In genomic region chr3:96593374-96593773, GRCm38 (mm10) we compare ENCODE assay signal across 8 mouse cellular contexts. TPM values are rescaled to one million over a fixed set of nuclear protein-coding genes. Genes with fewer than 3 reads are reported as not detected.
DNase-seq lines count a peak whose midpoint lies in the region; ATAC-seq and TF ChIP-seq lines count a peak whose summit lies in the region.

No protein-coding gene starts in this region.

- H3K9me3 ChIP-seq in heart, embryonic 16.5 days (replicated peaks; ENCODE audit: control insufficient read depth, low read length) = no peaks in the 10 kb centered on the region
- no peaks in the 10 kb centered on the region for H3K9me3 ChIP-seq in neural tube, embryonic 13.5 days

- TF ChIP-seq CTCF in liver, adult 2 months (IDR thresholded peaks at IDR 0.05; ENCODE audit: low read depth, low read length) = no peak

- no peaks in the 10 kb centered on the region; the same call in 1 of the 2 replicates for H3K79me2 ChIP-seq in liver, adult 2 months (ENCODE audit: control insufficient read depth, insufficient read depth, low read length)

- ATAC-seq in heart, embryonic 16.5 days (replicated peaks; ENCODE audit: extremely low read depth, insufficient read depth, low FRiP score) = no peak
- no peak for ATAC-seq in neural tube, embryonic 13.5 days (ENCODE audit: low read depth)

- TF ChIP-seq POLR2A in liver, adult 2 months (IDR thresholded peaks at IDR 0.05; ENCODE audit: extremely low read depth, insufficient read depth, low read length) = no peak

- peak overlapping the region; percentile 82 for H3K9ac ChIP-seq in heart, embryonic 16.5 days (ENCODE audit: low read length)
- peak overlapping the region; percentile 57 for H3K9ac ChIP-seq in liver, adult 2 months (ENCODE audit: low read depth, low read length)
- H3K9ac ChIP-seq in neural tube, embryonic 13.5 days = peak overlapping the region; percentile 76

- no peaks in the 10 kb centered on the region for H3K36me3 ChIP-seq in heart, embryonic 16.5 days (ENCODE audit: control insufficient read depth, insufficient read depth)
- no peaks in the 10 kb centered on the region for H3K36me3 ChIP-seq in liver, adult 2 months (ENCODE audit: control insufficient read depth, insufficient read depth, low read length)
- no peaks in the 10 kb centered on the region for H3K36me3 ChIP-seq in neural tube, embryonic 13.5 days

- peaks cover 25% of the 10 kb centered on the region for H3K4me1 ChIP-seq in heart, embryonic 16.5 days (ENCODE audit: control insufficient read depth, insufficient read depth, low read length)
- H3K4me1 ChIP-seq in liver, adult 2 months (ENCODE audit: control insufficient read depth, insufficient read depth, low read length) = 0 out of 2 replicates have a peak, but pooled peaks cover 1% of the 10 kb centered on the region
- peaks cover 41% of the 10 kb centered on the region for H3K4me1 ChIP-seq in neural tube, embryonic 13.5 days (replicated peaks)

- peak; percentile 28 for DNase-seq in gastrocnemius, postnatal 25 days
- DNase-seq in gastrocnemius, postnatal 10 days = no peak
- peak; percentile 47 for DNase-seq in cerebellum, adult 8-10 months
- DNase-seq in liver, adult 2 months (ENCODE audit: extremely low read depth, low read depth, low spot score) = peak; percentile 95
- no peak for DNase-seq in urinary bladder, adult 18-20 months (ENCODE audit: low spot score in 2 of 2)
- DNase-seq in thymus, adult 18-20 months = no peak

- H3K4me3 ChIP-seq in heart, embryonic 16.5 days (ENCODE audit: low read length) = peak overlapping the region; percentile 69
- H3K4me3 ChIP-seq in liver, adult 2 months (ENCODE audit: insufficient read depth, low read depth, low read length) = peak overlapping the region; percentile 59
- H3K4me3 ChIP-seq in neural tube, embryonic 13.5 days = peak overlapping the region; percentile 59

- peaks cover 2% of the 10 kb centered on the region; the same call in 1 of the 2 replicates for H3K27me3 ChIP-seq in heart, embryonic 16.5 days (ENCODE audit: control insufficient read depth, insufficient read depth, low read length)
- no peaks in the 10 kb centered on the region; the same call in 1 of the 2 replicates for H3K27me3 ChIP-seq in liver, adult 2 months (ENCODE audit: control insufficient read depth, insufficient read depth, low read length)
- peaks cover 10% of the 10 kb centered on the region for H3K27me3 ChIP-seq in neural tube, embryonic 13.5 days

- under 1% methylated on average over 10 of the region's 10 CpGs for WGBS in heart, embryonic 16.5 days
- 1% methylated on average over 10 of the region's 10 CpGs for WGBS in liver, adult 2 months
- WGBS in neural tube, embryonic 13.5 days = under 1% methylated on average over 10 of the region's 10 CpGs

- peak overlapping the region; percentile 84 for H3K4me2 ChIP-seq in heart, embryonic 16.5 days (ENCODE audit: low read depth, low read length)
- H3K4me2 ChIP-seq in neural tube, embryonic 13.5 days = peak overlapping the region; percentile 76

- H3K27ac ChIP-seq in heart, embryonic 16.5 days (ENCODE audit: low read length) = peak overlapping the region; percentile 81
- H3K27ac ChIP-seq in liver, adult 2 months (replicated peaks; ENCODE audit: insufficient read depth, low read depth, low read length) = peak overlapping the region; percentile 89
- peak overlapping the region; percentile 84 for H3K27ac ChIP-seq in neural tube, embryonic 13.5 days (replicated peaks)

RNA-seq across cellular contexts. Expression of gene Polr3gl, which starts 0.6 kb away (rescaled TPM):
- 10 to 100 TPM; 34.0 to 38.1 TPM for total RNA-seq in gastrocnemius, postnatal 25 days (2021)
- 10 to 100 TPM; 32.1 to 32.7 TPM for total RNA-seq in gastrocnemius, postnatal 10 days (2021)
- polyA plus RNA-seq in heart, embryonic 16.5 days (2015; fragmentation: Nextera tagmentation; extraction: Ambion mirVana) = 33.4 and 36.4 TPM in 2 replicates
- total RNA-seq in liver, adult 2 months (2014; rRNA removed) = 5.7 and 8.2 TPM in 2 replicates
- 7.0 and 7.7 TPM in 2 replicates for polyA plus RNA-seq in liver, adult 2 months (2012; rRNA removed)
- polyA plus RNA-seq in neural tube, embryonic 13.5 days (2015; fragmentation: Nextera tagmentation; extraction: Ambion mirVana) = 41.0 and 42.8 TPM in 2 replicates

RNA-seq across cellular contexts. Expression of gene Ankrd34a, which starts 3.1 kb away (rescaled TPM):
- total RNA-seq in gastrocnemius, postnatal 25 days (2021) = 1 to 10 TPM in 1 of 2 experiments, under 1 TPM in 1; 0.95 to 1.1 TPM
- 1 to 10 TPM in 1 of 2 experiments, under 1 TPM in 1; 0.96 to 1.9 TPM for total RNA-seq in gastrocnemius, postnatal 10 days (2021)
- 6.9 and 7.2 TPM in 2 replicates for polyA plus RNA-seq in heart, embryonic 16.5 days (2015; fragmentation: Nextera tagmentation; extraction: Ambion mirVana)
- 0.07 TPM in 1 of 2 replicates, not detected in the other for total RNA-seq in liver, adult 2 months (2014; rRNA removed)
- 0.05 and 0.07 TPM in 2 replicates for polyA plus RNA-seq in liver, adult 2 months (2012; rRNA removed)
- 11.0 and 12.6 TPM in 2 replicates for polyA plus RNA-seq in neural tube, embryonic 13.5 days (2015; fragmentation: Nextera tagmentation; extraction: Ambion mirVana)

RNA-seq across cellular contexts. Expression of gene Lix1l, which starts 7.6 kb away (rescaled TPM):
- 1 to 10 TPM; 6.7 to 7.0 TPM for total RNA-seq in gastrocnemius, postnatal 25 days (2021)
- 10 to 100 TPM; 24.1 to 26.9 TPM for total RNA-seq in gastrocnemius, postnatal 10 days (2021)
- 4.3 and 4.5 TPM in 2 replicates for polyA plus RNA-seq in heart, embryonic 16.5 days (2015; fragmentation: Nextera tagmentation; extraction: Ambion mirVana)
- total RNA-seq in liver, adult 2 months (2014; rRNA removed) = 3.0 and 3.1 TPM in 2 replicates
- polyA plus RNA-seq in liver, adult 2 months (2012; rRNA removed) = 2.5 and 3.3 TPM in 2 replicates
- 6.0 and 7.6 TPM in 2 replicates for polyA plus RNA-seq in neural tube, embryonic 13.5 days (2015; fragmentation: Nextera tagmentation; extraction: Ambion mirVana)

RNA-seq across cellular contexts. Expression of gene Gm16253, which starts 16.6 kb away (rescaled TPM):
- total RNA-seq in gastrocnemius, postnatal 25 days (2021) = 1 to 10 TPM; 1.1 TPM
- total RNA-seq in gastrocnemius, postnatal 10 days (2021) = 1 to 10 TPM in 1 of 2 experiments, under 1 TPM in 1; 0.70 to 1.1 TPM
- polyA plus RNA-seq in heart, embryonic 16.5 days (2015; fragmentation: Nextera tagmentation; extraction: Ambion mirVana) = 1.3 and 1.4 TPM in 2 replicates
- total RNA-seq in liver, adult 2 months (2014; rRNA removed) = not detected in 2 replicates
- not detected in 2 replicates for polyA plus RNA-seq in liver, adult 2 months (2012; rRNA removed)
- polyA plus RNA-seq in neural tube, embryonic 13.5 days (2015; fragmentation: Nextera tagmentation; extraction: Ambion mirVana) = 1.2 and 1.8 TPM in 2 replicates

RNA-seq across cellular contexts. Expression of gene Txnip, which starts 35.6 kb away (rescaled TPM):
- total RNA-seq in gastrocnemius, postnatal 25 days (2021) = 100 to 1,000 TPM; 343 to 504 TPM
- total RNA-seq in gastrocnemius, postnatal 10 days (2021) = 100 to 1,000 TPM; 484 to 520 TPM
- 209 and 226 TPM in 2 replicates for polyA plus RNA-seq in heart, embryonic 16.5 days (2015; fragmentation: Nextera tagmentation; extraction: Ambion mirVana)
- 153 and 159 TPM in 2 replicates for total RNA-seq in liver, adult 2 months (2014; rRNA removed)
- polyA plus RNA-seq in liver, adult 2 months (2012; rRNA removed) = 51.0 and 74.3 TPM in 2 replicates
- polyA plus RNA-seq in neural tube, embryonic 13.5 days (2015; fragmentation: Nextera tagmentation; extraction: Ambion mirVana) = 74.7 and 78.0 TPM in 2 replicates

Comparison
In these comparisons a context has a peak if more than half of its experiments do, and no peak if none do; other contexts are left out.
1. DNase-seq: peak in gastrocnemius, postnatal 25 days (single experiment), cerebellum, adult 8-10 months (single experiment) and liver, adult 2 months (single experiment); none in gastrocnemius, postnatal 10 days (single experiment), urinary bladder, adult 18-20 months (0 of 2) and thymus, adult 18-20 months (0 of 2).
2. Peak in every context shown above with its lines, with median percentiles within 50 percentile points of each other: H3K27ac ChIP-seq, H3K4me3 ChIP-seq and H3K9ac ChIP-seq.